Mouse (Mus musculus): ENCODE data around the gene Olfr591. TPM values are rescaled to one million over a fixed set of nuclear protein-coding genes. Genes with fewer than 3 reads are reported as not detected.
"Not testable (repeated sequence)": the region's sequence is repeated elsewhere in the genome, so short reads cannot be mapped to it uniquely, and the experiment has no call there.

Gene Olfr591
- not detected in 2 replicates for polyA plus RNA-seq (2012; rRNA removed)

DNA sequence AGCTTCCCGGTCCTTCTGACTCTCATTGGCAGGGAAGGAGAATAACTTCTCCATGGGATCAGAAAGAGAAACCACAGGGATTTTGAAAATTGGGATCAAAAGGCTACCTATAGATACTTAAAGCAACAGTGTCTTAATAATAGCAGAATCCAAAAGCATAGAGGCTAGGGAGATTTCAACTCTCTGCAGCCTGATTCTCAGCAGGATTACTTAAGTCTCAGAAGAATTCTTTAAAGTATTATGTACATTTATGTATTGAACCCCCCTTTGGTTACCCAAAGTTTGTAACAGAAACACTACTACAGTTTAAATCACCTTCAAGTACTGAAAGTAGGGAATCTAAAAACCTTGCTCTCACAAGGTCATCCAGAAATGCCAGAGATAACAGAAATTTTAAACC is at the start of gene Olfr591:
TSS of gene Olfr591 (minus strand) at position 101 of the 400 bp plus-strand sequence.
- Histone ChIP-seq H3K27ac (ENCODE audit: control insufficient read depth, insufficient read depth, low read depth, low read length) (no peak within 1 kb of the TSS), H3K36me3 (ENCODE audit: control insufficient read depth, insufficient read depth, low read length) (no peaks in the 10 kb centered on the region), H3K27me3 (ENCODE audit: control insufficient read depth, insufficient read depth, low read length) (no peaks in the 10 kb centered on the region), H3K4me1 (ENCODE audit: control insufficient read depth, insufficient read depth, low read length) (no peaks in the 10 kb centered on the region), H3K4me3 (ENCODE audit: control insufficient read depth, low read depth, low read length) (no peak within 1 kb of the TSS)
- no peak for TF ChIP-seq POLR2A (IDR thresholded peaks at IDR 0.05; ENCODE audit: control insufficient read depth, low read depth, low read length)
- no peak for TF ChIP-seq CTCF (IDR thresholded peaks at IDR 0.05; ENCODE audit: control insufficient read depth, insufficient read depth, insufficient replicate concordance, low read depth, low read length)

DNA sequence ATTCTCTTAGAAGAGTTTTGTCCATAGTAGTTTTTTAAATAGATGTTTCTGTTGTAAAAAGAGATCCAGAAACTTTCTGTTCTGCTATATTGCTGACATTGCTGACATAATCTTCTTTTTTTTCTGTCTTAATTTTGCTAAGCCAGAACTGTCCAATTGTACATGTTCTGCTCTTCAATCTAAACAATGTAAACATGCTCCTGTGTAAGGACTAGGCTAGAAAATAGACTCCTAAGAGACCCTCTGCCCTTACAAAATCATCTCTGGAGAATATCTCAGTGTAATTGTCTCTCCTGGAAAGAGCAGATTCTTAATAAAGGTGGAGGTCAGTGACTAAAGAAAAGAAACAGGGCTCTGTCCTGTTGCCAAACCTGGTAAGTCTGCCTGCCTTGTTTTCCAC is 38.6 kb upstream of the Olfr591 start, which contains the start of gene Olfr594:
TSS of gene Olfr594 (plus strand) at position 301 of the 400 bp plus-strand sequence.
- TF ChIP-seq POLR2A (IDR thresholded peaks at IDR 0.05; ENCODE audit: control insufficient read depth, low read depth, low read length), result no peak
- no peak for TF ChIP-seq CTCF (IDR thresholded peaks at IDR 0.05; ENCODE audit: control insufficient read depth, insufficient read depth, insufficient replicate concordance, low read depth, low read length)
- Histone ChIP-seq H3K4me3 (ENCODE audit: control insufficient read depth, low read depth, low read length) (no peak within 1 kb of the TSS), H3K27me3 (ENCODE audit: control insufficient read depth, insufficient read depth, low read length) (no peaks in the 10 kb centered on the region), H3K36me3 (ENCODE audit: control insufficient read depth, insufficient read depth, low read length) (no peaks in the 10 kb centered on the region), H3K27ac (ENCODE audit: control insufficient read depth, insufficient read depth, low read depth, low read length) (no peak within 1 kb of the TSS), H3K4me1 (ENCODE audit: control insufficient read depth, insufficient read depth, low read length) (no peaks in the 10 kb centered on the region)

DNA sequence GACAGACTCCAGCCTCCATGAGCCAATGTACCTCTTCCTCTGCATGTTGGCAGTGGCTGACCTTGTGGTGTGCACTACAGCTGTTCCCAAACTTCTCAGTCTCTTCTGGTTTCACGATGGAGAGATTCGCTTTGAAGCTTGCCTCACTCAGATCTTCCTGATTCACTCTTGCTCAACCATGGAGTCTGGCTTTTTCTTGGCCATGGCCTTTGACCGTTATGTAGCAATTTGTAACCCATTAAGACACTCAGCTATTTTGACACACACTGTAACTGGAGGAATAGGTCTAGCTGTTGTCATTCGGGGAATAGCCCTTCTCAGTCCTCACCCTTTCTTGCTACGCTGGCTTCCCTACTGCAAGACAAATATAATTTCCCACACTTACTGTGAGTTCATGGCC is 33.9 kb upstream of the Olfr591 start:
- not testable (repeated sequence) for H3K4me3 ChIP-seq (ENCODE audit: control insufficient read depth, low read depth, low read length); H3K36me3 ChIP-seq (ENCODE audit: control insufficient read depth, insufficient read depth, low read length)

DNA sequence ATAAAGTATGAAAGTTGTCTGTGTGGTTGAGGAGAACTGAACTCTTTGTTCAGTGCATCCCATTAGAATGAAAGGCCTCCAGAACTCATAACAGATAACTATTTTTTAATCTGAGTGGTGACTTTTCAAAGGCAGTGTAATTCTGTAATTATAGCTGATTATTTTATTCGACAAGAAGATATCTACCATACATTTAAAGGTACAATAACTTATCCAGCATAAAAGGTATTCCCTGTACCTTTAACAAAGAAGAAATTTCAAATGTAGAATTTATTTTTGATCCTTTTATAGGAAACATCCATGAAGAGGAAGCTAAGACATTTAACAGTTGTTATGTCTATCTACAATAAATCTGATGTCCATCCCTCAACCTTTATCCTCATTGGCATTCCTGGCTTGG is 33.4 kb upstream of the Olfr591 start, which contains the start of gene Olfr593:
TSS of gene Olfr593 (plus strand) at position 301 of the 400 bp plus-strand sequence.
- TF ChIP-seq POLR2A (IDR thresholded peaks at IDR 0.05; ENCODE audit: control insufficient read depth, low read depth, low read length) (no peak), CTCF (IDR thresholded peaks at IDR 0.05; ENCODE audit: control insufficient read depth, insufficient read depth, insufficient replicate concordance, low read depth, low read length) (no peak)
- Histone ChIP-seq H3K4me3 (ENCODE audit: control insufficient read depth, low read depth, low read length) (no peak within 1 kb of the TSS), H3K4me1 (ENCODE audit: control insufficient read depth, insufficient read depth, low read length) (no peaks in the 10 kb centered on the region), H3K27me3 (ENCODE audit: control insufficient read depth, insufficient read depth, low read length) (no peaks in the 10 kb centered on the region), H3K27ac (ENCODE audit: control insufficient read depth, insufficient read depth, low read depth, low read length) (no peak within 1 kb of the TSS), H3K36me3 (ENCODE audit: control insufficient read depth, insufficient read depth, low read length) (no peaks in the 10 kb centered on the region)

More for the DNA sequence above, 33.9 kb upstream of the Olfr591 start:
- H3K4me1 ChIP-seq (ENCODE audit: control insufficient read depth, insufficient read depth, low read length); H3K27ac ChIP-seq (ENCODE audit: control insufficient read depth, insufficient read depth, low read depth, low read length); H3K27me3 ChIP-seq (ENCODE audit: control insufficient read depth, insufficient read depth, low read length): not testable (repeated sequence)

DNA sequence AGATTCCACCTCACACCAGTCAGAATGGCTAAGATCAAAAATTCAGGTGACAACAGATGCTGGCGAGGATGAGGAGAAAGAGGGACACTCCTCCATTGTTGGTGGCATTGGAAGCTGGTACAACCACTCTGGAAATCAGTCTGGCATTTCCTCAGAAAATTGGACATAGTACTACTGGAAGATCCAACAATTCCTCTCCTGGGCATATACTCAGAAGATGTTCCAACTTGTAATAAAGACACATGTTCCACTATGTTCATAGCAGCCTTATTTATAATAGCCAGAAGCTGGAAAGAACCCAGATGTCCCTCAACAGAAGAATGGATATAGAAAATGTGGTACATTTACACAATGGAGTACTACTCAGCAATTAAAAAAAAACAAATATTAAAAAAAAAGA is 6.4 kb upstream of the Olfr591 start, which contains the start of gene Olfr592:
TSS of gene Olfr592 (plus strand) at position 301 of the 400 bp plus-strand sequence.
- H3K27me3 ChIP-seq (ENCODE audit: control insufficient read depth, insufficient read depth, low read length); H3K36me3 ChIP-seq (ENCODE audit: control insufficient read depth, insufficient read depth, low read length); H3K4me3 ChIP-seq (ENCODE audit: control insufficient read depth, low read depth, low read length); H3K27ac ChIP-seq (ENCODE audit: control insufficient read depth, insufficient read depth, low read depth, low read length); H3K4me1 ChIP-seq (ENCODE audit: control insufficient read depth, insufficient read depth, low read length): not testable (repeated sequence)

DNA sequence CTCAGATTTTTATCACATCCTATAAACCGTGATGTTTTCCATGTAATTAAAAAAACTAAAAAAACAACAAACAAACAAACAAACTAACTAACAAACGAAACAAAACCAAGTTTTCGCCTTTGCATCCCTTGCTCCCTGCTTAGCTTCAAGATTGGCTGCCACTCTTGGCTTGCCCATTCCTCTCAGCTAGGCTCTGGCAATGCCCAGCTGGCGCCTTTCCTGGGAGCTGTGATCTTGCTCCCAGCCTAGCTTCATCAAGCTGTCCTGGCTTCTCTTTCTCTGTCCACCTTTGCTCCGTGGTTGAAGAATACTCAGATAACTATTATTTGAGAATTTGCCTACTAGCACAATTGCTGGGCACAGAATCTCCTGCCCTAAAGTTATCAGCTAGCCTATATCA is 8.4 kb downstream of the Olfr591 start:
- no peak overlapping the region for H3K27ac ChIP-seq (ENCODE audit: control insufficient read depth, insufficient read depth, low read depth, low read length)
- no peaks in the 10 kb centered on the region for H3K36me3 ChIP-seq (ENCODE audit: control insufficient read depth, insufficient read depth, low read length)
- no peaks in the 10 kb centered on the region for H3K4me1 ChIP-seq (ENCODE audit: control insufficient read depth, insufficient read depth, low read length)
- TF ChIP-seq POLR2A (IDR thresholded peaks at IDR 0.05; ENCODE audit: control insufficient read depth, low read depth, low read length) (no peak), CTCF (IDR thresholded peaks at IDR 0.05; ENCODE audit: control insufficient read depth, insufficient read depth, insufficient replicate concordance, low read depth, low read length) (no peak)
- no peaks in the 10 kb centered on the region for H3K27me3 ChIP-seq (ENCODE audit: control insufficient read depth, insufficient read depth, low read length)
- H3K4me3 ChIP-seq (ENCODE audit: control insufficient read depth, low read depth, low read length), result no peak overlapping the region

DNA sequence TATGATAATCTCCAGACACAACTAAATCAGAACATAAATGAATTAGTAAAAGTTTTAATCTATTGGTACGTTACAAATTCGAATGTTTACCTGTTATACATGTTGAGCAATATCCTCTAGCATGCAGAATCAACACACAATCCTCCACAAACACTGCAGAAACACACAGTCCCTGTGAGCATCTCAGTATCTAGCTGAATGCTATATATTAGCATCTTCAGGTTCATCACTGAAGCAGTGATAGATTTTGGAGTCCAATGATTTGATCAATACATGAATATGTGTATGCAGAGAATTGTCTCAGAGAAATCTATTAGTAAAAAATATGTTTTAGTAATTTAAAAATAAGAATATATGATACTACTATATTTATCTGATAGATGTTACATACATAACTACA is 21.9 kb downstream of the Olfr591 start, which contains the start of gene Olfr589:
TSS of gene Olfr589 (minus strand) at position 101 of the 400 bp plus-strand sequence.
- no peak within 1 kb of the TSS for H3K4me3 ChIP-seq (ENCODE audit: control insufficient read depth, low read depth, low read length)
- no peaks in the 10 kb centered on the region for H3K4me1 ChIP-seq (ENCODE audit: control insufficient read depth, insufficient read depth, low read length)
- H3K27ac ChIP-seq (ENCODE audit: control insufficient read depth, insufficient read depth, low read depth, low read length), result no peak within 1 kb of the TSS
- no peaks in the 10 kb centered on the region for H3K27me3 ChIP-seq (ENCODE audit: control insufficient read depth, insufficient read depth, low read length)
- no peaks in the 10 kb centered on the region for H3K36me3 ChIP-seq (ENCODE audit: control insufficient read depth, insufficient read depth, low read length)
- no peak for TF ChIP-seq POLR2A (IDR thresholded peaks at IDR 0.05; ENCODE audit: control insufficient read depth, low read depth, low read length)
- no peak for TF ChIP-seq CTCF (IDR thresholded peaks at IDR 0.05; ENCODE audit: control insufficient read depth, insufficient read depth, insufficient replicate concordance, low read depth, low read length)

DNA sequence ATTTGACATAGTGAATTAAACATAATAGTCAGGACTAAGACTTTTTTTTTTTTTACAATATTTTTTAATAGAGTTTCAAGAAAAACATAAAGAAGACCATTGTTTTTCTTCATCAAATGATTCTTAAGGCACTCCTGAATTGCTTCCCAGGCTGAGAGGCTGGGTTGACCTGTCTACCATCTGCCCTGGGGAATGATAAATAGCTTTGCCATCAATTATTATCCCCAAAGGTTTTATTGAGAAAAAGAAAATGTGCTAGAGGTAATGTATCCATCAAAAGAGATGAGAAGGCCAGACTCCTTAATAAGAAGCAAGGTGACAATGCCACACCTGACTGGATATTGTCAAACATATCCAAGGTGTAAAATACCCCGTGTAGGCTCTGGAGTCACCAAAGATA is 37.6 kb downstream of the Olfr591 start, which contains the start of gene Olfr588-ps1:
TSS of gene Olfr588-ps1 (plus strand) at position 301 of the 400 bp plus-strand sequence.
- Histone ChIP-seq H3K27ac (ENCODE audit: control insufficient read depth, insufficient read depth, low read depth, low read length) (no peak within 1 kb of the TSS), H3K4me3 (ENCODE audit: control insufficient read depth, low read depth, low read length) (no peak within 1 kb of the TSS), H3K36me3 (ENCODE audit: control insufficient read depth, insufficient read depth, low read length) (no peaks in the 10 kb centered on the region), H3K4me1 (ENCODE audit: control insufficient read depth, insufficient read depth, low read length) (no peaks in the 10 kb centered on the region), H3K27me3 (ENCODE audit: control insufficient read depth, insufficient read depth, low read length) (no peaks in the 10 kb centered on the region)
- TF ChIP-seq CTCF (IDR thresholded peaks at IDR 0.05; ENCODE audit: control insufficient read depth, insufficient read depth, insufficient replicate concordance, low read depth, low read length) (no peak), POLR2A (IDR thresholded peaks at IDR 0.05; ENCODE audit: control insufficient read depth, low read depth, low read length) (no peak)

Measured in testis, adult 2 months (tissue).